Mouse (Mus musculus) myocyte (in vitro differentiated cells): Measurements from ENCODE around the gene Med13l. TPM values are rescaled to one million over a fixed set of nuclear protein-coding genes. Genes with fewer than 3 reads are reported as not detected.
A peak's percentile ranks its signal among the peaks of the same experiment; 100 is the strongest.

Source experiments
- H3K27me3 ChIP-seq: one replicate; pipeline ENCODE4 v1.6.1; 2011; ENCODE audit not compliant: control insufficient read depth, insufficient read depth, insufficient read length
- H3K36me3 ChIP-seq: one replicate; pipeline ENCODE4 v1.6.1; 2011; ENCODE audit not compliant: control insufficient read depth, insufficient read depth
- H3K4me2 ChIP-seq: one replicate; pipeline ENCODE4 v1.6.1; 2011; ENCODE audit warnings: low read depth, control low read depth
- H3K4me3 ChIP-seq: one replicate; pipeline ENCODE4 v1.5.1; 2011; ENCODE audit warnings: mild to moderate bottlenecking, control low read depth, moderate library complexity
- H3K79me2 ChIP-seq: one replicate; pipeline ENCODE4 v1.6.1; 2011; ENCODE audit not compliant: control insufficient read depth, insufficient read depth
- H3ac ChIP-seq: one replicate; pipeline ENCODE4 v1.6.1; 2011; ENCODE audit not compliant: control insufficient read depth, insufficient read length
- CEBPB ChIP-seq: IDR thresholded peaks from 2 replicates; pipeline ENCODE4 v1.6.1; 2011; ENCODE audit warnings: mild to moderate bottlenecking, moderate library complexity; ENCODE audit not compliant: poor library complexity, insufficient read depth, severe bottlenecking
- E2F4 ChIP-seq: IDR thresholded peaks from one replicate; pipeline ENCODE4 v1.6.1; 2011; ENCODE audit warnings: mild to moderate bottlenecking, control low read depth, moderate library complexity; ENCODE audit not compliant: insufficient read depth
- MAX ChIP-seq: IDR thresholded peaks from one replicate; pipeline ENCODE4 v1.6.1; 2011; ENCODE audit warnings: low read depth, mild to moderate bottlenecking, control low read depth
- MYOD1 ChIP-seq, 3 experiments: IDR thresholded peaks; one replicate each; pipeline ENCODE4 v1.6.1; 2011; ENCODE audit warnings: control low read depth in 2 of 3, low read depth in 2 of 3, mild to moderate bottlenecking in 2 of 3, moderate library complexity in 1 of 3; ENCODE audit not compliant: insufficient read length in 2 of 3, control insufficient read depth in 1 of 3
- MYOG ChIP-seq, 3 experiments: IDR thresholded peaks; one replicate each; pipeline ENCODE4 v1.6.1; 2011; ENCODE audit warnings: control low read depth in 2 of 3, low read depth in 2 of 3, mild to moderate bottlenecking in 2 of 3; ENCODE audit not compliant: insufficient read length in 2 of 3, control insufficient read depth in 1 of 3, insufficient read depth in 1 of 3
- POLR2A ChIP-seq: IDR thresholded peaks from one replicate; pipeline ENCODE4 v1.6.1; 2011; ENCODE audit warnings: low read depth, mild to moderate bottlenecking, control low read depth, moderate library complexity; ENCODE audit not compliant: insufficient read length
- POLR2AphosphoS2 ChIP-seq: IDR thresholded peaks from one replicate; pipeline ENCODE4 v1.6.1; 2011; ENCODE audit warnings: low read depth, control low read depth; ENCODE audit not compliant: insufficient read length
- REST ChIP-seq: IDR thresholded peaks from one replicate; pipeline ENCODE4 v1.6.1; 2011; ENCODE audit warnings: mild to moderate bottlenecking, control low read depth, moderate library complexity; ENCODE audit not compliant: insufficient read depth, insufficient read length
- SRF ChIP-seq: IDR thresholded peaks from one replicate; pipeline ENCODE4 v1.6.1; 2011; ENCODE audit warnings: low read depth; ENCODE audit not compliant: control insufficient read depth, insufficient read length
- TCF12 ChIP-seq: IDR thresholded peaks from one replicate; pipeline ENCODE4 v1.6.1; 2011; ENCODE audit warnings: mild to moderate bottlenecking, control low read depth; ENCODE audit not compliant: poor library complexity, insufficient read depth, severe bottlenecking
- TCF3 ChIP-seq: IDR thresholded peaks from one replicate; pipeline ENCODE4 v1.6.1; 2011; ENCODE audit warnings: low read depth, control low read depth; ENCODE audit not compliant: insufficient read length
- USF1 ChIP-seq: IDR thresholded peaks from one replicate; pipeline ENCODE4 v1.6.1; 2011; ENCODE audit warnings: low read depth, mild to moderate bottlenecking, control low read depth, moderate library complexity
- polyA plus RNA-seq: library from polyadenylated mRNA; unstranded; fragments of >200 nt; fragmentation: generic; extraction: Trizol; gene quantifications from one replicate; pipeline ENCODE4 v1.2.1, GENCODE M21; 2012; ENCODE audit warnings: missing spikeins

Med13l gene
- polyA plus RNA-seq = 7.4 TPM

DNA sequence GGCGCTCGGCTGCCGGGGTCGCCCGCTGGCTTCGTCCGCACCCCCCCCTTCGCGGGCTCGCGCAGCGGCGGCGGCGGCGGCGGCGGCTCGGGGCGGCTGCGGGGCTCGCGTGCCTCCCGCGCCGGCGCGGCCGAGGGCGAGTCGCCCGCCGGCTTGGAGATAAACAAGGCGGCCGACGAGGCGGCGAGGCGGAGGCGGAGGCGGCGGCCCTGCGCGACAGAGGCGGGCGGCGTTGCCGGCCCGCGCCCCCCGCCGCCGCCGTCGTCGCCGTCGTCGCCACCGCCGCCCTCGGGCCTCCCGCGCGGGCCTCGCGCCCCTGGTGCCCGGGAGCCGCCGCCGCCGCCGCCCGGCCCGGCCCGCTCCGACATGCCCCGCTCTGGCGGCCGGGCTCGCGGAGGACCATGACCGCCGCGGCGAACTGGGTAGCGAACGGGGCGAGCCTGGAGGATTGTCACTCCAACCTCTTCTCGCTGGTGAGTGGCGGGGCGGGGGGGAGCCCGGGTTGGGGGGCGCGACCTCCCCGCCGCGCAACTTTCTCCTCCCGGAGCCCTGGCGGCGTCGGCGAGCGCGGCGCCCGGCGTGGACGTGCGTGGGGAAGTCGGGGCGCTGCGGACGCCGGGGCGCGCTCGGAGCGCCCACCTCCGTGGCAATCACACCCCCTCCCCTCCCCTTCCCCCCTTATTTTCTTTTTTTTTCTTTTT, at the start of gene Med13l:
TSS of gene Med13l (plus strand) at position 295 of the 701 bp plus-strand sequence.
- TF ChIP-seq MYOG (IDR thresholded peaks at IDR 0.05; ENCODE audit: control insufficient read depth in 1 of 3, insufficient read depth in 1 of 3, insufficient read length in 2 of 3, low read depth in 2 of 3) = no peak
- no peak for TF ChIP-seq USF1
- TF ChIP-seq POLR2A = no peak
- no peak for TF ChIP-seq MYOD1 (IDR thresholded peaks at IDR 0.05; ENCODE audit: control insufficient read depth in 1 of 3, insufficient read length in 2 of 3, low read depth in 2 of 3)
- no peak for TF ChIP-seq SRF
- no peak for TF ChIP-seq TCF3
- TF ChIP-seq E2F4 = no peak
- no peak for TF ChIP-seq REST
- TF ChIP-seq TCF12 = no peak
- H3ac ChIP-seq = peak within 1 kb of the TSS; percentile 83
- H3K36me3 ChIP-seq = no peaks in the 10 kb centered on the region
- H3K79me2 ChIP-seq = peaks cover 46% of the 10 kb centered on the region
- H3K4me2 ChIP-seq = peak within 1 kb of the TSS; percentile 95
- no peaks in the 10 kb centered on the region for H3K27me3 ChIP-seq
- H3K4me3 ChIP-seq = peak within 1 kb of the TSS; percentile 60

DNA sequence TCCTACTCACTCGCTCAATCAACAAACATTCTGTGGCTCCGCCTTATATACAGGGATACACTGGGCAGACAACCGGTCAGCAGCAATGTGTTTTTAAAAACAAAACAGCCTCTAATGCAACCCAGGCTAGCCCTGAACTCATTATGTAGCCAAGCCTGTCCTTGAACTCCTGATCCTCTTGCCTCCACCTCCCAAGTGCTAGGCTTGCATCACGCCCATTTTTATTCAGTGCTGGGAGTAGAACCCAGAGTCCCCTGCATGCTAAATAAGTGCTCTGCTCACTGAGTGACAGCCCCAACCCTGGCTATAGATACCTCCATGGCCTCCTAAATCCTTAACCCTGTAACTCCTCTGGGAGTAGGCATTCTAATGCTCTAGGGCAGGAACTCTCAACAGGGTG, 49.5 kb upstream of the Med13l start:
- H3K36me3 ChIP-seq = no peaks in the 10 kb centered on the region
- H3K4me3 ChIP-seq = no peak overlapping the region
- no peaks in the 10 kb centered on the region for H3K27me3 ChIP-seq
- no peak for TF ChIP-seq REST
- no peak for TF ChIP-seq E2F4
- TF ChIP-seq MYOD1 (IDR thresholded peaks at IDR 0.05; ENCODE audit: control insufficient read depth in 1 of 3, insufficient read length in 2 of 3, low read depth in 2 of 3) = no peak
- TF ChIP-seq POLR2A = no peak
- TF ChIP-seq TCF3 = no peak
- TF ChIP-seq POLR2AphosphoS2 = no peak
- TF ChIP-seq MAX = no peak
- no peaks in the 10 kb centered on the region for H3K79me2 ChIP-seq
- H3ac ChIP-seq = no peak overlapping the region
- H3K4me2 ChIP-seq = no peak overlapping the region

DNA sequence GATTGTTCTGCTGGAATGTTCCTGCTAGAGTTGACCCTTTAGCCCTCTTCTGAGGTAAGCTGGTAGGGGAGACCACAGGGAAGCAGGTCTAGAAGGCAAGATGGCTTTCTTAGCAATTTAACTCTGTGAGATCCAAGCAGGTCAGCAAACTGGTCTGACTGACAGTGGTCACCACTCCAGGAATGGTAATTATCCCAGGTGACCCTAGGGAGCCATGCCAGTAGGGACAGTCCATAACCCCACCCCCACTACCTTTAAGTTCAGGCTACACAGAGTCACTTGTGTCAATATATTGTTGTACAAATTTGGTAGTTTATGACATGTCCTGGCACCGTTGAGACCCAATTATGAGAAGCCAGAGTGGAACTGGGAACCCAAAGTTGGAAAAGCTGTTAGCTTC, 47.5 kb upstream of the Med13l start:
- peak overlapping the region; percentile 30 for H3K4me3 ChIP-seq
- no peak overlapping the region for H3K4me2 ChIP-seq
- TF ChIP-seq POLR2A (no peak), TCF3 (no peak), USF1 (no peak), E2F4 (no peak), SRF (no peak), MAX (no peak), POLR2AphosphoS2 (no peak), MYOD1 (IDR thresholded peaks at IDR 0.05; ENCODE audit: control insufficient read depth in 1 of 3, insufficient read length in 2 of 3, low read depth in 2 of 3) (no peak)
- H3K79me2 ChIP-seq = no peaks in the 10 kb centered on the region
- H3K27me3 ChIP-seq = no peaks in the 10 kb centered on the region
- no peaks in the 10 kb centered on the region for H3K36me3 ChIP-seq
- no peak overlapping the region for H3ac ChIP-seq

DNA sequence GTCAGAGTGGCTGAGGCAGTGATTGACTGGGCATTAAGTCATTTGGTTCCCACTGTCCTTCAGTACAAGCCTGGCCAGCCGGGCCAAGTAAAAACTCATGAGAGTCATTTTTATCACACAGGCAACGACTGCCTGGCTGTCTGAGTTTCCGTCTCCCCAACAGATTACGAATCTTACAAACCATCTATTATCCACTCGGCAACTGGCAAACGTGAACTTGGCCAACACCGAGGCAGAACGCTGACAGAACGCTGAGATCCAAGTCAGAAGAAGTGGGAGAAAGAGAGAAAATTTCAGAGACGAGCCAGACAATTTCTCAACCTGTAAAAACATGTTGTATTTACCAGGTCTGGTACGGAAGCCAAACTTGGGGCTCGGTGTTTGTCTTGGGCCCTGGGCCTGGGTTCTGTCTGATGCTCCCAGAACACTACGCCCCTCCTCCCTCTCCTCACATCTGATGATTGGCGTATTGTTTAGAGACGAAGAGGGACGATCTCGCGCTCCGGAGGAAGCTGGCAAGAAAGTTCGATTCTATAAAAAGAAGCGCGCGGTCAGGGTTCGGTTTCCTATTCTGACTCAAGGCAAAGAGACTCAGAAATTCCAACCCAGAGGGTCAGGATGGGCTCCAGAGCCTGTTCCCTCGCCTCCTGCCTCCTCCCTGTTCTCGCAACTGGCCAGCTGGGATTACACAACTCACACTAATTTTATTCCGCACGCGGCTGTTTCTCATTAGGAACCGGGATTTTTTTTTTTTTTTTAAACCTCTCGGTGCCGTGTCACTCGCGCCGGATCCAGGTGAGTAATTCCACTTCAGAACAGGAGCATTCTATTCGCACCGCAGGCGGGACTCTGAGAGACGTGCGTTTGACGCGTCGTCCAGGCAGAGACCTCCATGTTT, 46.6 kb upstream of the Med13l start:
- H3ac ChIP-seq = no peak overlapping the region
- no peaks in the 10 kb centered on the region for H3K79me2 ChIP-seq
- H3K27me3 ChIP-seq = no peaks in the 10 kb centered on the region
- TF ChIP-seq CEBPB (peak; percentile 71), POLR2A (peak; percentile 32), SRF (no peak), MAX (no peak), MYOD1 (IDR thresholded peaks at IDR 0.05; ENCODE audit: control insufficient read depth in 1 of 3, insufficient read length in 2 of 3, low read depth in 2 of 3) (peak in 1 of 3 experiments; percentile 22), MYOG (IDR thresholded peaks at IDR 0.05; ENCODE audit: control insufficient read depth in 1 of 3, insufficient read depth in 1 of 3, insufficient read length in 2 of 3, low read depth in 2 of 3) (peak in 1 of 3 experiments; percentile 20), POLR2AphosphoS2 (no peak), E2F4 (no peak), TCF3 (no peak), USF1 (no peak), TCF12 (no peak), REST (no peak)
- H3K4me3 ChIP-seq = peak overlapping the region; percentile 30
- no peaks in the 10 kb centered on the region for H3K36me3 ChIP-seq
- peak overlapping the region; percentile 96 for H3K4me2 ChIP-seq
